Mouse (Mus musculus) erythroblast, embryonic 14.5 days (primary cell): Measurements from ENCODE around the gene Mpv17.

Source experiments
- GATA1 ChIP-seq: IDR thresholded peaks from 2 replicates; pipeline ENCODE4 v1.6.1; 2012; ENCODE audit warnings: low read length, inconsistent platforms, mixed read lengths
- TAL1 ChIP-seq: IDR thresholded peaks from 3 replicates; pipeline ENCODE4 v1.6.1; 2012; ENCODE audit warnings: low read length, inconsistent platforms, mixed read lengths

GRCm38 (mm10) chr5:31164878-31165277, 10.8 kb upstream of the Mpv17 start:
- TF ChIP-seq GATA1 (no peak), TAL1 (no peak)
